Mouse (Mus musculus) left cerebral cortex, postnatal 25 days (tissue): Measurements from ENCODE around the gene Tfap4. TPM values are rescaled to one million over a fixed set of nuclear protein-coding genes. Genes with fewer than 3 reads are reported as not detected.
A peak's percentile ranks its signal among the peaks of the same experiment; 100 is the strongest.

ENCODE experiments used
- DNase-seq, 2 experiments: peaks; one replicate each; pipeline ENCODE4 v3.0.0; 2022; ENCODE audit warnings: low spot score in 2 of 2, mixed read lengths in 1 of 2
- intact Hi-C: fragments of 180-260 bp; cut with DNase I; formaldehyde crosslinking; loops from one replicate; pipeline ENCODE4 v1.15.1; 2025
- total RNA-seq, 2 experiments: library from RNA; stranded (reverse); gene quantifications; 2 replicates each; pipeline ENCODE4 v1.2.3; 2021

Tfap4 gene
- total RNA-seq, 2 experiments from 2014 or later, result 2.9 to 3.5 TPM

DNA sequence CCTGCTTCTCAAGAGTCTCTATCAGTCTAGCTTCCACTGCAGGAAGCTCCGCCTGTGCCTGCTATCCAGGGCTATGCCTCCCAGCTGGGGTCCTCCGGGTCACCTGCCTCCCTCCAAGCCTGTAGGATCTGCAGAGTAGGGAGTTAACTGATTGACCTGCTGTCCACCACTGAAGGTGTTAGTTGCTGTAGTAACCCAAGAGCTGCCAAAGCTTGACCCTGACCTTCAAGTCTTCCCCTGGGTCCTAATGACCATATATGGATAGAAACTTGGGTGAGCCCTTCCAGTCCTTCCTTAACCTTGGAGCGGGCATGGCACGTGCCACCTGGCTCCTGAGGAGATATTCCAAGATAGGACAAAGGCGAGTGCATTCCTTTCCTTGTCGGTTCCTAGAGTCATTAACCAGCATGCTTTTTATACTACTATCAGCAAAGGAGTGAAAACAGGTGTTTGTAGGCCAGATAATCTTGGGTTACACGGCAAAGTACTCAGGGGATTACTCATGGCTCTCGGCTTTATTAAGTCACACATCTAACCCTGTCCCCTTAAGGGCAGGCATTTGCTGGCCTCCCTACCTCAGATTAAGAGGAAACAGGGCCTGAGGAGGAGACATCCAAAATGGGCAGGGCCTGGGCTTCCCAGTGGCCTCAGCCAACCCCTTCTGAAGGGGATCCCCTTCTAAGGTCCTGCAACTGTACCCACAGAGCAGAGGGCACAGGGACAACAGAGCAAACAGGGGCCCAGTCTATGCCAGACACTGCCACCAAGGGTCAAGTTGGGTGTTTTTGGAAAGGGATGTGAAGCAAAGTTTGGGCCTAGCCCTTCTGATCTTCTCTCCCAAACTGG lies 61.7 kb downstream of the Tfap4 start:
- intact Hi-C loops, result no loop called here

DNA sequence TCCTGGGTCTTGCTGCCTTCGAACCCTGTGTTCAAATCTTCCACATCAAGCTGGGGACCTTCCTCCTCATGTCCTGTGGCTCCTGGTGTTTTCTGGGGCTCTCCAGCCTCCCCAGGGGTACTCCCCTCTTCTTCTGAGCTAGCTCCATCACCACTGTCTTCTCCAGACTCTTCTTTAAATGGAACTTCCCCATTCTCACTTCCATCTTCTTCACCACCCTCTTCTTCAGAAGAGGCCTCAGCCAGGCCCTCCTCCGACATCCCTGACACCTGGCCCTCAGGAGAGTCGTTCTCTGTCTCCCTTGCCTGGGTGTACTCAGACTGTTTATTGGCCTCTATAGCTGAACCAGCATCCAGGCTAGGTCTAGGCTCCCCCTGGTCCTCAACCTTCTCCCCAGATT lies 63.2 kb downstream of the Tfap4 start:
- no peak for DNase-seq
- intact Hi-C loops, result no loop called here

More for the DNA sequence above, 61.7 kb downstream of the Tfap4 start:
- DNase-seq, result no peak

DNA sequence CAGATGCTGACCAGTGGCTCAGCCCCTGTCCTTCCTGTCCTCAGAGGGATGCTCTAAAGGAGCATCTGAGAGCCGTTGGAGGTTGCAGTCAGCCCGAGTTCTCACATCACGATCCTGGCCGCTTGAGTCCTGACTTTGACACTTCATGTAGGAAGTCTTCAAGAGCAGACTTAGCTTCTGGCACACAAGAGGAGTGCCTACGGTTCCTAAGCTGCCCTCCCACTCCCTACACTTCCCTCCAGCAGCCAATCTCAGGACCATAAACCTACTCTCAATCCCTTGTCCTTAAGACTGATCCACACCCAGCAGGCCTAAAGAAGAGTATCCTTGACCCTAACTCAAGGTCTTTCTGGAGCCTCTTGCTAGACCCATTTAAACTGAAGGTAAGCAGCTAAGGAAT lies 63.8 kb downstream of the Tfap4 start:
- DNase-seq, result peak in 1 of 2 experiments; percentile 72

More for the DNA sequence above, 63.8 kb downstream of the Tfap4 start:
- intact Hi-C loops, result no loop called here

Other genes with a start within 250 kb of the Tfap4 start
- 10 to 100 TPM; 66.7 to 67.7 TPM for gene Adcy9, start 139.4 kb downstream of the Tfap4 start, total RNA-seq
- gene Srl, start 18.0 kb downstream of the Tfap4 start, total RNA-seq, result 1 to 10 TPM; 9.1 to 9.5 TPM
- 10 to 100 TPM; 11.7 to 12.4 TPM for gene Glis2, start 34.9 kb upstream of the Tfap4 start, total RNA-seq
- gene Pam16, start 65.1 kb upstream of the Tfap4 start, total RNA-seq, result 10 to 100 TPM; 67.5 to 92.8 TPM
- 1 to 10 TPM; 7.5 to 9.9 TPM for gene Vasn, start 80.1 kb upstream of the Tfap4 start, total RNA-seq
- gene Dnaja3, start 80.1 kb upstream of the Tfap4 start, total RNA-seq, result 10 to 100 TPM; 62.2 to 63.3 TPM
- 10 to 100 TPM; 82.0 to 92.7 TPM for gene Coro7, start 119.9 kb upstream of the Tfap4 start, total RNA-seq
- 10 to 100 TPM in 1 of 2 experiments, 1 to 10 TPM in 1; 9.6 to 10.5 TPM for gene Nmral1, start 159.5 kb upstream of the Tfap4 start, total RNA-seq
- 10 to 100 TPM; 79.0 to 80.3 TPM for gene Hmox2, start 166.5 kb upstream of the Tfap4 start, total RNA-seq
- gene Cdip1, start 230.4 kb upstream of the Tfap4 start, total RNA-seq, result 100 to 1,000 TPM; 193 to 204 TPM